Mouse (Mus musculus) C2C12 (cell line): ENCODE data around the gene Chst1.

ENCODE experiments used
- CTCF ChIP-seq: IDR thresholded peaks from one replicate; pipeline ENCODE4 v1.5.1; 2011; ENCODE audit not compliant: control insufficient read depth, insufficient read depth, insufficient read length
- FOSL1 ChIP-seq: IDR thresholded peaks from one replicate; pipeline ENCODE4 v1.8.0; 2011; ENCODE audit warnings: mild to moderate bottlenecking, low read length; ENCODE audit not compliant: poor library complexity, insufficient read depth, severe bottlenecking
- MAX ChIP-seq: IDR thresholded peaks from one replicate; pipeline ENCODE4 v1.6.1; 2011; ENCODE audit warnings: mild to moderate bottlenecking, control low read depth
- MYOG ChIP-seq: IDR thresholded peaks from one replicate; pipeline ENCODE4 v1.6.1; 2011; ENCODE audit not compliant: control insufficient read depth, insufficient read length; ENCODE audit errors: extremely low read depth
- USF1 ChIP-seq: IDR thresholded peaks from one replicate; pipeline ENCODE4 v1.6.1; 2011; ENCODE audit warnings: low read depth, mild to moderate bottlenecking, control low read depth, moderate library complexity

GRCm38 (mm10) chr2:92598941-92599486 is 493 bp upstream of the Chst1 start:
- TF ChIP-seq MAX, result no peak
- no peak for TF ChIP-seq USF1
- no peak for TF ChIP-seq CTCF
- no peak for TF ChIP-seq MYOG
- no peak for TF ChIP-seq FOSL1
